Mouse (Mus musculus): ENCODE data around the gene Pla2g4d.

DNA sequence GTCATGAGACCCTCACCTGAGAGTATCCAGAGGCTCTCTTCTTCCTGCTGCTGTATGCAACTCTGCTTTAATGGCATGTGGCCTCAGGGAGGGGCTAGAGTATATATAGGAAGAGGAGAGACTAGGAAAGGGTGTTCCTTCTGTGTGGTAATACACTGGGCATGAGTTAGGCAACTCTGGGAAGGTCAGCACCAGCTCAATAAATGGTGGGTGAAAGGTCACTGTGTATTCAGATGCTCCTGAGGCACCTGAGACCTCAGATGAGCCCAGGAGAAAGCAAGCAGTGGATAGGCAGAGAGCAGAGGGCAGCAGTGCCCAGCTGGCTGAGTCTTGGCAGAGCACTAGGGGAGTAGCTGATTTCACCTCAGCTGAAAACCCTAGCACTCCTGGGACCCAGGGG, 4.3 kb downstream of the Pla2g4d start:
- TF ChIP-seq CTCF (IDR thresholded peaks at IDR 0.05; ENCODE audit: low read depth, low read length) = no peak
- no peak for TF ChIP-seq POLR2AphosphoS5 (IDR thresholded peaks at IDR 0.05; ENCODE audit: insufficient replicate concordance, low read depth, low read length)
- TF ChIP-seq TAL1 (conservative IDR thresholded peaks at IDR 0.05; ENCODE audit: low read depth, low read length) = no peak
